Mouse (Mus musculus) small intestine, adult 2 months (tissue): Measurements from ENCODE around the gene Smoc2. TPM values are rescaled to one million over a fixed set of nuclear protein-coding genes. Genes with fewer than 3 reads are reported as not detected.
A peak's percentile ranks its signal among the peaks of the same experiment; 100 is the strongest.

Source experiments
- H3K27ac ChIP-seq: fragments of 200-500 bp; 2 replicates; pipeline ENCODE4 v1.5.1; 2012; ENCODE audit warnings: low read depth, low read length, control low read depth, inconsistent platforms; ENCODE audit not compliant: insufficient read depth
- H3K27me3 ChIP-seq: fragments of 200-500 bp; 2 replicates; pipeline ENCODE4 v1.6.1; 2012; ENCODE audit warnings: mild to moderate bottlenecking, moderate library complexity, low read length, inconsistent platforms; ENCODE audit not compliant: control insufficient read depth, insufficient read depth
- H3K36me3 ChIP-seq: fragments of 200-500 bp; 2 replicates; pipeline ENCODE4 v1.6.1; 2012; ENCODE audit warnings: mild to moderate bottlenecking, low read length, control low read depth, inconsistent platforms; ENCODE audit not compliant: control insufficient read depth, insufficient read depth
- H3K4me1 ChIP-seq: fragments of 200-500 bp; 2 replicates; pipeline ENCODE4 v1.6.1; 2012; ENCODE audit warnings: low read length, inconsistent platforms, mixed read lengths; ENCODE audit not compliant: control insufficient read depth, insufficient read depth, insufficient read length
- H3K4me3 ChIP-seq: fragments of 200-500 bp; 2 replicates; pipeline ENCODE4 v1.5.1; 2012; ENCODE audit warnings: low read depth, mild to moderate bottlenecking, control low read depth, inconsistent platforms, low read length, moderate library complexity
- CTCF ChIP-seq: fragments of 200-500 bp; IDR thresholded peaks from 2 replicates; pipeline ENCODE4 v1.5.1; 2012; ENCODE audit warnings: low read depth, mild to moderate bottlenecking, control low read depth, inconsistent platforms, low read length, moderate library complexity, mixed read lengths; ENCODE audit not compliant: insufficient replicate concordance, insufficient read length; ENCODE audit errors: extremely low read depth
- POLR2A ChIP-seq: fragments of 200-500 bp; IDR thresholded peaks from 2 replicates; pipeline ENCODE4 v1.6.1; 2012; ENCODE audit warnings: low read depth, mild to moderate bottlenecking, control low read depth, inconsistent platforms, low read length, moderate library complexity
- WGBS: fragments of 180-500 bp; shearing (Covaris S2); methylation state at CpG from one replicate; pipeline ENCODE4 v1.1.7; 2018; 5-methylcytosine and 5-hydroxymethylcytosine counted together
- polyA plus RNA-seq: library from polyadenylated mRNA; depleted of rRNA; stranded (reverse); fragments of >200 nt; gene quantifications from 2 replicates; pipeline ENCODE4 v1.2.3, GENCODE M21; 2012

Smoc2 gene
- polyA plus RNA-seq, 1 experiment = 43.5 TPM

- H3K4me3 ChIP-seq = no peak overlapping the region
- no peak for TF ChIP-seq CTCF
- no peak for TF ChIP-seq POLR2A
- H3K27me3 ChIP-seq = no peaks in the 10 kb centered on the region
- H3K36me3 ChIP-seq = no peaks in the 10 kb centered on the region
- peaks cover 34% of the 10 kb centered on the region for H3K4me1 ChIP-seq
- peak overlapping the region; percentile 13; the same call in 1 of the 2 replicates for H3K27ac ChIP-seq
- 16% methylated on average over 5 of the region's 5 CpGs for WGBS
Observed at GRCm38 (mm10) chr17:14254616-14255015, 24.7 kb upstream of the Smoc2 start.

- Histone ChIP-seq H3K4me1 (peaks cover 15% of the 10 kb centered on the region), H3K4me3 (no peak overlapping the region), H3K27me3 (no peaks in the 10 kb centered on the region), H3K27ac (no peak overlapping the region), H3K36me3 (no peaks in the 10 kb centered on the region)
- WGBS = 78% methylated on average over 7 of the region's 7 CpGs
- no peak for TF ChIP-seq POLR2A
- TF ChIP-seq CTCF = no peak
Observed at GRCm38 (mm10) chr17:14257799-14258520, 21.3 kb upstream of the Smoc2 start.

GRCm38 (mm10) chr17:14258906-14259305 is 20.4 kb upstream of the Smoc2 start:
- TF ChIP-seq POLR2A = no peak
- no peak for TF ChIP-seq CTCF
- WGBS = 76% methylated on average over 6 of the region's 6 CpGs

GRCm38 (mm10) chr17:14260966-14261365 is 18.3 kb upstream of the Smoc2 start:
- no peak overlapping the region for H3K27ac ChIP-seq
- H3K36me3 ChIP-seq = no peaks in the 10 kb centered on the region
- TF ChIP-seq POLR2A (no peak), CTCF (no peak)
- H3K27me3 ChIP-seq = no peaks in the 10 kb centered on the region
- 83% methylated on average over 3 of the region's 3 CpGs for WGBS
- H3K4me1 ChIP-seq = no peaks in the 10 kb centered on the region; the same call in 1 of the 2 replicates
- no peak overlapping the region for H3K4me3 ChIP-seq

More at GRCm38 (mm10) chr17:14258906-14259305, 20.4 kb upstream of the Smoc2 start:
- Histone ChIP-seq H3K27me3 (no peaks in the 10 kb centered on the region), H3K4me3 (no peak overlapping the region), H3K36me3 (no peaks in the 10 kb centered on the region), H3K27ac (no peak overlapping the region), H3K4me1 (peaks cover 8% of the 10 kb centered on the region)

- Histone ChIP-seq H3K27me3 (no peaks in the 10 kb centered on the region), H3K4me3 (no peak overlapping the region), H3K27ac (no peak overlapping the region), H3K36me3 (no peaks in the 10 kb centered on the region), H3K4me1 (no peaks in the 10 kb centered on the region)
- TF ChIP-seq CTCF (no peak), POLR2A (no peak)
- 81% methylated on average over 10 of the region's 10 CpGs for WGBS
Observed at GRCm38 (mm10) chr17:14262217-14262616, 17.1 kb upstream of the Smoc2 start.

- Histone ChIP-seq H3K4me1 (no peaks in the 10 kb centered on the region; the same call in 1 of the 2 replicates), H3K36me3 (no peaks in the 10 kb centered on the region), H3K27me3 (no peaks in the 10 kb centered on the region), H3K4me3 (no peak overlapping the region), H3K27ac (no peak overlapping the region)
- WGBS = 81% methylated on average over 4 of the region's 4 CpGs
- no peak for TF ChIP-seq POLR2A
- no peak for TF ChIP-seq CTCF
Observed at GRCm38 (mm10) chr17:14268001-14268400, 11.3 kb upstream of the Smoc2 start.

GRCm38 (mm10) chr17:14273386-14273785 is 5.9 kb upstream of the Smoc2 start:
- Histone ChIP-seq H3K27ac (no peak overlapping the region), H3K36me3 (no peaks in the 10 kb centered on the region), H3K27me3 (no peaks in the 10 kb centered on the region), H3K4me3 (no peak overlapping the region), H3K4me1 (no peaks in the 10 kb centered on the region; the same call in 1 of the 2 replicates)
- WGBS = 25% methylated on average over 6 of the region's 6 CpGs
- no peak for TF ChIP-seq CTCF
- TF ChIP-seq POLR2A = no peak
